Mouse (Mus musculus): ENCODE measurements around the gene Gm49318. TPM values are rescaled to one million over a fixed set of nuclear protein-coding genes. Genes with fewer than 3 reads are reported as not detected.

The Gm49318 gene
- not detected in 2 replicates for polyA plus RNA-seq (2014; fragmentation: Nextera tagmentation; extraction: Ambion mirVana)

GRCm38 (mm10) chr9:22070791-22071573 lies at the start of gene Gm49318, which contains the start of gene Zfp653:
Gm49318 (minus strand) TSS chr9:22071259.
Zfp653 (minus strand) TSS chr9:22071376.
- peak within 1 kb of the TSS; percentile 46 for H3K4me2 ChIP-seq (ENCODE audit: low read depth, low read length, severe bottlenecking)
- no peaks in the 10 kb centered on the region; the same call in 1 of the 2 replicates for H3K36me3 ChIP-seq (ENCODE audit: control insufficient read depth, insufficient read depth, low read length)
- peaks cover 7% of the 10 kb centered on the region; the same call in 1 of the 2 replicates for H3K4me1 ChIP-seq (replicated peaks; ENCODE audit: control insufficient read depth, insufficient read depth, low read length)
- H3K4me3 ChIP-seq (ENCODE audit: low read depth, low read length): peak within 1 kb of the TSS; percentile 84
- WGBS: under 1% methylated on average over 76 of the region's 87 CpGs
- peak within 1 kb of the TSS; percentile 93 for H3K9ac ChIP-seq (ENCODE audit: low read length)
- no peaks in the 10 kb centered on the region for H3K27me3 ChIP-seq (ENCODE audit: control insufficient read depth, insufficient read depth, low read length)
- no peaks in the 10 kb centered on the region for H3K9me3 ChIP-seq (ENCODE audit: control insufficient read depth, low read length)
- ATAC-seq (replicated peaks; ENCODE audit: low FRiP score): peak; percentile 98
- peak within 1 kb of the TSS; percentile 93 for H3K27ac ChIP-seq (ENCODE audit: low read depth, low read length)
- DNase-seq (ENCODE audit: low spot score): peak; percentile 98

GRCm38 (mm10) chr9:22119543-22119942 lies 48.5 kb upstream of the Gm49318 start:
- Histone ChIP-seq H3K36me3 (ENCODE audit: control insufficient read depth, insufficient read depth, low read length) (no peaks in the 10 kb centered on the region), H3K27me3 (ENCODE audit: control insufficient read depth, insufficient read depth, low read length) (no peaks in the 10 kb centered on the region), H3K27ac (ENCODE audit: low read depth, low read length) (no peak overlapping the region), H3K4me2 (ENCODE audit: low read depth, low read length, severe bottlenecking) (no peak overlapping the region), H3K4me1 (replicated peaks; ENCODE audit: control insufficient read depth, insufficient read depth, low read length) (peaks cover 5% of the 10 kb centered on the region), H3K4me3 (ENCODE audit: low read depth, low read length) (no peak overlapping the region), H3K9me3 (ENCODE audit: control insufficient read depth, low read length) (no peaks in the 10 kb centered on the region), H3K9ac (ENCODE audit: low read length) (no peak overlapping the region)
- ATAC-seq (replicated peaks; ENCODE audit: low FRiP score): no peak
- no peak for DNase-seq (ENCODE audit: low spot score)
- 86% methylated on average over 4 of the region's 4 CpGs for WGBS

GRCm38 (mm10) chr9:22117754-22118456 lies 46.8 kb upstream of the Gm49318 start:
- no peak overlapping the region for H3K27ac ChIP-seq (ENCODE audit: low read depth, low read length)
- 41% methylated on average over 10 of the region's 10 CpGs for WGBS
- no peak for ATAC-seq (replicated peaks; ENCODE audit: low FRiP score)
- no peaks in the 10 kb centered on the region; the same call in 1 of the 2 replicates for H3K36me3 ChIP-seq (ENCODE audit: control insufficient read depth, insufficient read depth, low read length)
- H3K4me1 ChIP-seq (replicated peaks; ENCODE audit: control insufficient read depth, insufficient read depth, low read length): peaks cover 5% of the 10 kb centered on the region
- H3K9me3 ChIP-seq (ENCODE audit: control insufficient read depth, low read length): no peaks in the 10 kb centered on the region
- H3K9ac ChIP-seq (ENCODE audit: low read length): no peak overlapping the region; the same call in 1 of the 2 replicates
- H3K4me2 ChIP-seq (ENCODE audit: low read depth, low read length, severe bottlenecking): peak overlapping the region; percentile 85
- H3K4me3 ChIP-seq (ENCODE audit: low read depth, low read length): peak overlapping the region; percentile 92
- H3K27me3 ChIP-seq (ENCODE audit: control insufficient read depth, insufficient read depth, low read length): no peaks in the 10 kb centered on the region
- peak; percentile 67 for DNase-seq (ENCODE audit: low spot score)

GRCm38 (mm10) chr9:22116740-22117426 lies 45.8 kb upstream of the Gm49318 start, which contains the start of gene Elof1:
Elof1 (minus strand) TSS chr9:22117172.
- under 1% methylated on average over 52 of the region's 52 CpGs for WGBS
- peak; percentile 94 for ATAC-seq (replicated peaks; ENCODE audit: low FRiP score)
- Histone ChIP-seq H3K27me3 (ENCODE audit: control insufficient read depth, insufficient read depth, low read length) (no peaks in the 10 kb centered on the region), H3K36me3 (ENCODE audit: control insufficient read depth, insufficient read depth, low read length) (no peaks in the 10 kb centered on the region; the same call in 1 of the 2 replicates), H3K4me1 (replicated peaks; ENCODE audit: control insufficient read depth, insufficient read depth, low read length) (peaks cover 5% of the 10 kb centered on the region), H3K9ac (ENCODE audit: low read length) (peak within 1 kb of the TSS; percentile 83), H3K27ac (ENCODE audit: low read depth, low read length) (no peak within 1 kb of the TSS; the same call in 1 of the 2 replicates), H3K4me2 (ENCODE audit: low read depth, low read length, severe bottlenecking) (peak within 1 kb of the TSS; percentile 85), H3K9me3 (ENCODE audit: control insufficient read depth, low read length) (no peaks in the 10 kb centered on the region), H3K4me3 (ENCODE audit: low read depth, low read length) (peak within 1 kb of the TSS; percentile 92)
- DNase-seq (ENCODE audit: low spot score): peak; percentile 95

- DNase-seq (ENCODE audit: low spot score): no peak
- Histone ChIP-seq H3K4me3 (ENCODE audit: low read depth, low read length) (peak overlapping the region; percentile 92), H3K4me2 (ENCODE audit: low read depth, low read length, severe bottlenecking) (peak overlapping the region; percentile 85), H3K4me1 (replicated peaks; ENCODE audit: control insufficient read depth, insufficient read depth, low read length) (peaks cover 5% of the 10 kb centered on the region), H3K27ac (ENCODE audit: low read depth, low read length) (no peak overlapping the region), H3K9me3 (ENCODE audit: control insufficient read depth, low read length) (no peaks in the 10 kb centered on the region), H3K27me3 (ENCODE audit: control insufficient read depth, insufficient read depth, low read length) (no peaks in the 10 kb centered on the region), H3K36me3 (ENCODE audit: control insufficient read depth, insufficient read depth, low read length) (no peaks in the 10 kb centered on the region; the same call in 1 of the 2 replicates), H3K9ac (ENCODE audit: low read length) (peak overlapping the region; percentile 83)
- WGBS: 46% methylated on average over 15 of the region's 15 CpGs
- ATAC-seq (replicated peaks; ENCODE audit: low FRiP score): no peak
These were observed 45.0 kb upstream of the Gm49318 start for GRCm38 (mm10) chr9:22116086-22116485.

GRCm38 (mm10) chr9:22115635-22116034 lies 44.6 kb upstream of the Gm49318 start:
- Histone ChIP-seq H3K4me1 (replicated peaks; ENCODE audit: control insufficient read depth, insufficient read depth, low read length) (peaks cover 5% of the 10 kb centered on the region), H3K4me2 (ENCODE audit: low read depth, low read length, severe bottlenecking) (peak overlapping the region; percentile 85; the same call in 1 of the 2 replicates), H3K27me3 (ENCODE audit: control insufficient read depth, insufficient read depth, low read length) (no peaks in the 10 kb centered on the region), H3K36me3 (ENCODE audit: control insufficient read depth, insufficient read depth, low read length) (no peaks in the 10 kb centered on the region; the same call in 1 of the 2 replicates), H3K27ac (ENCODE audit: low read depth, low read length) (no peak overlapping the region), H3K9ac (ENCODE audit: low read length) (peak overlapping the region; percentile 83; the same call in 1 of the 2 replicates), H3K4me3 (ENCODE audit: low read depth, low read length) (no peak overlapping the region), H3K9me3 (ENCODE audit: control insufficient read depth, low read length) (no peaks in the 10 kb centered on the region)
- DNase-seq (ENCODE audit: low spot score): no peak
- ATAC-seq (replicated peaks; ENCODE audit: low FRiP score): no peak
- 91% methylated on average over 4 of the region's 4 CpGs for WGBS

- Histone ChIP-seq H3K27ac (ENCODE audit: low read depth, low read length) (no peak overlapping the region), H3K9ac (ENCODE audit: low read length) (no peak overlapping the region), H3K4me1 (replicated peaks; ENCODE audit: control insufficient read depth, insufficient read depth, low read length) (no peaks in the 10 kb centered on the region), H3K4me2 (ENCODE audit: low read depth, low read length, severe bottlenecking) (no peak overlapping the region), H3K9me3 (ENCODE audit: control insufficient read depth, low read length) (no peaks in the 10 kb centered on the region), H3K36me3 (ENCODE audit: control insufficient read depth, insufficient read depth, low read length) (no peaks in the 10 kb centered on the region; the same call in 1 of the 2 replicates), H3K4me3 (ENCODE audit: low read depth, low read length) (no peak overlapping the region), H3K27me3 (ENCODE audit: control insufficient read depth, insufficient read depth, low read length) (no peaks in the 10 kb centered on the region)
- DNase-seq (ENCODE audit: low spot score) (no peak), ATAC-seq (replicated peaks; ENCODE audit: low FRiP score) (no peak)
- 88% methylated on average over 9 of the region's 9 CpGs for WGBS
These were observed 37.1 kb upstream of the Gm49318 start for GRCm38 (mm10) chr9:22108194-22108593.

- WGBS: 4% methylated on average over 18 of the region's 18 CpGs
- Histone ChIP-seq H3K36me3 (ENCODE audit: control insufficient read depth, insufficient read depth, low read length) (no peaks in the 10 kb centered on the region), H3K9me3 (ENCODE audit: control insufficient read depth, low read length) (no peaks in the 10 kb centered on the region), H3K4me3 (ENCODE audit: low read depth, low read length) (no peak overlapping the region), H3K27me3 (ENCODE audit: control insufficient read depth, insufficient read depth, low read length) (peaks cover 18% of the 10 kb centered on the region), H3K4me1 (replicated peaks; ENCODE audit: control insufficient read depth, insufficient read depth, low read length) (0 out of 2 replicates have a peak, but pooled peaks cover 2% of the 10 kb centered on the region), H3K4me2 (ENCODE audit: low read depth, low read length, severe bottlenecking) (no peak overlapping the region), H3K9ac (ENCODE audit: low read length) (no peak overlapping the region), H3K27ac (ENCODE audit: low read depth, low read length) (no peak overlapping the region)
- ATAC-seq (replicated peaks; ENCODE audit: low FRiP score) (no peak), DNase-seq (ENCODE audit: low spot score) (no peak)
These were observed 28.9 kb upstream of the Gm49318 start for GRCm38 (mm10) chr9:22099922-22100321.
